Mouse (Mus musculus) cerebellum, postnatal 25 days (tissue): ENCODE data around the gene C2cd2l.
"Not testable (repeated sequence)": the region's sequence is repeated elsewhere in the genome, so short reads cannot be mapped to it uniquely, and the experiment has no call there.

Experiments used
- DNase-seq, 2 experiments: peaks; one replicate each; pipeline ENCODE4 v3.0.0; 2021; ENCODE audit warnings: mixed read lengths in 2 of 2

C2cd2l gene

DNA sequence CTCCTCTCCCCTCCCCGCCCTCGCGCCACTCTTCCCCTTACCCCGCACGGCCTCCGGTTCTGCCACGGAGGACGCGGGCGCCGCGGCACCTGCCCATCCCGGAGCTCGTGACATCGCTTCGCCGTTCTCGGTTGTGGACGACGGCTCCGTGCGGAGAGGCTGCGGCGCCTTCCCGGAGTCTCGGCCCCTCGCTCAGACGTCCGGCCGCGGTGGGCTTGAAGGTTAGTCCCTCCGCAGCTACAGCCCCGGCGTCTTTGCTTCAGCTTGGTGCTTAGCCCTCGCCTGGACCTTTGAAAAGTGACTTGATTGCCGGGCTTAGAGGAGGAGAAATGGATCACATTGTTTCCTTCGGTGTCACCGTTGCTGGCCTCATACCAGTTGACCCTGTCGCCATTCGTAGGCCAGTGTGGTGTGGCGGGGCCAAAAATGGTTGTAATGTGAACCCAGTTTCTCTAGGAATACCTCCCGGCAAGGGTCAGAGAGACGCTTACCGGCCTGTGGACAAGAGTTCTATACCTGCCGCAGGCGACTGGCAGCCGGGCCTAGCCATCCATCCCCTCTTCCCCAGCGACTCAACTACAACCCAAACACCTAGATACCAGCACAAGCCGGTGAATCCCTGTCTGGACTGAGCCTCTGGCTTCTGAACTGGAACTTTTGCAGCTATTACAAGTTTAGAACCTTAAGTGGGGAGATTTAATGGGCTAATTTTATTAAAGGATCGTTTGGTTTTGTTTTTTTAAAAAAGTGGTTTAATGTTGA is 15.4 kb upstream of the C2cd2l start:
- DNase-seq: peak; percentile 56 to 60

DNA sequence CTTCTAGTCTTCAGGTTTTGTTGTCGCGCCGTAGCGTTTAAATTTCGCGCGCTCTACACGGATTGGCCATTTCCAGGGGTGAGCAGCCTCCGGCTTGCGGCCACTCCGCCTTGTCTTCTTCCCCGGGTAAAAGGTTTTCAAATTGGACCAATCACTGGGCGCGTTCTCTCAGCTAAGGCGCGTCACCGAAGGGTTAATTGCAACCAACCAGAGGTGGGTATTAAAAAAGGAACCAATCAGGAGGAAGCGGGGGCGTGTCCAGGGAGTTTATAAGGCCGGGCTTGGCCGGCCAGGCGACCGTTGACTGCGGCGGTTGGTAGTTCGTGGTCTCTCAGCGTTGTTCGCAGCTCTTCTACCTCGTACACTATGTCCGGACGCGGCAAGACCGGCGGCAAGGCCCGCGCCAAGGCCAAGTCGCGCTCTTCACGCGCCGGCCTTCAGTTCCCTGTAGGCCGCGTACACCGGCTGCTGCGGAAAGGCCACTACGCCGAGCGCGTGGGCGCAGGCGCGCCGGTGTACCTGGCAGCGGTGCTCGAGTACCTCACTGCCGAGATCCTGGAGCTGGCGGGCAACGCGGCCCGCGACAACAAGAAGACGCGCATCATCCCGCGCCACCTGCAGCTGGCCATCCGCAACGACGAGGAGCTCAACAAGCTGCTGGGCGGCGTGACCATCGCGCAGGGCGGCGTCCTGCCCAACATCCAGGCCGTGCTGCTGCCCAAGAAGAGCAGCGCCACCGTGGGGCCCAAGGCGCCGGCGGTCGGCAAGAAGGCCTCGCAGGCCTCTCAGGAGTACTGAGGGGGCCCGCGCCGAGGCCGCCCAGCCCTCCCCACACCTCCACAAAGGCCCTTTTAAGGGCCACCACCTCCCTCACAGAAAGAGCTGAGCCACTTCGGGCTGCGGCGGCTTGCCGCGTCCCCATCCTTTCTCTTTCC is 14.6 kb upstream of the C2cd2l start, which contains the start of gene H2afx:
Gene H2afx, plus strand, starts transcription at position 299 of the 935 bp plus-strand sequence.
- peak; percentile 98 to 99 for DNase-seq

DNA sequence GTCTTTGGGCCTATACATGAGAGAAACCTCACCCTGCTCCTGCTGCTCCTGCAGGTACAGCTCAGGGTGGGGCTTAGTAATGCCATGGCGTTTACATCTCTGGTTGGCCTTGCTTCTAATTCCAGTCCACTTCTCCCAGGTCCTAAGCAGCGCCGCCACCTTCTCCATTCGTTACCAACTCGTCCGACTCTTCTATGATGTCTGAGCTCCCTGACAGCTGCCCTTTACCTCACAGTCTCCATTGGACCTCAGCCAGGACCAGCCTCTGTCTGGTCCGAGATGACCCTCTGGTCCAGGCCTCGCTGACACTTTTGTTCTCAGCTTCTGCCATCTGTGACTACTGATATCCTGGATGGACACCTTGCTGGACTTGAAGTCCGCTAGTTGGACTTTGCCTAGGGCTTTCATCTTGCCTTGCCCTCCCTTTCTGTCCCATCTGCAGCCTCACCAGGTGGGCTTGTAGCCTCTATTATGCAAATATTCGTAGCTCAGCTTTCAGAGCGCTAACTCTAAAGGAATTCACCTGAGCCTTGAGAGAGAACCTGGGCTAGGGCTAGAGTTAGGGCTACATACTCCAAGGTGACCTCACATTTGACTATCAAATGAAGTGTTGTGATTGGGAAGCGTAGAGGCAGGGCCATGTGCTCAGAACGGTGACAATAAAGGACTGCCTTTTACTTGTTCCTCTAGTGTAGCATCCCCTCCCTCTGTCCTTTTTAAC is 13.0 kb upstream of the C2cd2l start:
- DNase-seq: peak in 1 of 2 experiments; percentile 43

DNA sequence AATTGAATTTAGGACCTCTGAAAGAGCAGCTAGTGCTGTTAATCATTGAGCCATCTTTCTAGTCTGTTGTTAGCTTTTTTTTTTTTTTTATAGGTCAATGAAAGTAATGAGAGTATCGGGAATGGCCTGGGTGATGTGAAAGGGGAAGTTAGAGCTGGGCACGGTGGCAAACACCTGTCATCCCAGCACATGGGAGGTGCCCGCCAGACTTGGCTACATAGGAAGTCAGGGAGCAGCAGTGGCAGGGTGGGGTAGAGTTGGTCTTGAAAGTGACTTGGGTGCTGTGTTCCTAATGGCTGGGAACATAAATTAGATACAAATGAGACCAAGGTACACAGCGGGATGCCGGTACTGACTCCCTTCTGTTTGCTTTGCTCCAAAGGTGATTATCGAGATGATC is 10.7 kb upstream of the C2cd2l start:
- DNase-seq: no peak

DNA sequence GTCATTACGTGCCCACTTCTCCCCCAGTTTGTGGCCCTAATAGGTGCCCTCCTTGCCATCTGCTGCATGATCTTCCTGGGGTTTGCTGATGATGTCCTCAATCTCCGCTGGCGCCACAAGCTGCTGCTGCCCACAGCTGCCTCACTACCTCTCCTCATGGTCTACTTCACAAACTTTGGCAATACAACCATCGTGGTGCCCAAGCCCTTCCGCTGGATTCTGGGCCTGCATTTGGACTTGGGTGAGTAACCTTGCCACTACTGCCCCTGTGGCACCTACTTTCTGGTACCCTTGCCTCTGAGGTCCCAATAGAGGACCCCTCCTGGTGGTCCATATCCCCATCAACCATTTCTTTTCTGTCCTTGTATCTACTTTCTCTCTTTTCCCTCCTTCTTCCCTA is 7.8 kb upstream of the C2cd2l start:
- DNase-seq: no peak

DNA sequence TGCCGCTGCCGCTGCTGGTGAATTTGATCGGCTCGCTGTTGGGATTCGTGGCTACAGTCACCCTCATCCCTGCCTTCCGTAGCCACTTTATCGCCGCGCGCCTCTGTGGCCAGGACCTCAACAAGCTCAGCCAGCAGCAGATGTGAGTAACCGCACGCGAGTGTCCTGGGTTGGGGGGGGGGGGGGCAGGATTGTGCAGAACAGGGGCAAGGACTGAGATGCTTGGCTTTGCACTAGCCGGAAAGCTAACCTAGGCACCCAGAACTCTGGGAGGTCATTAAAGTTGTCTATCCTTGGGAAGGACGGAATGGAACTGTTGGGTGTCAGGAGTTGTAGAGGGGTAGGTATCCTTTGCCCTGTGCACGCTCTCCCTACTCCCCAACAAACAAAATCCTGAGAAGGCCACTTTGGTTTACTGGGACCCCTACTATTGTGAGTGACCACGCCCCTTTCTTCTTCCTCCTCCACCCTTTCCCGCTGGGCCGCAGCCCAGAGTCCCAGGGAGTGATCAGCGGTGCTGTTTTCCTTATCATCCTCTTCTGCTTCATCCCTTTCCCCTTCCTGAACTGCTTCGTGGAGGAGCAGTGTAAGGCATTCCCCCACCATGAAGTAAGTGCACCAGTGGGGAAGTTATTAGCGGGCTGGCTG is 7.1 kb upstream of the C2cd2l start:
- no peak for DNase-seq

DNA sequence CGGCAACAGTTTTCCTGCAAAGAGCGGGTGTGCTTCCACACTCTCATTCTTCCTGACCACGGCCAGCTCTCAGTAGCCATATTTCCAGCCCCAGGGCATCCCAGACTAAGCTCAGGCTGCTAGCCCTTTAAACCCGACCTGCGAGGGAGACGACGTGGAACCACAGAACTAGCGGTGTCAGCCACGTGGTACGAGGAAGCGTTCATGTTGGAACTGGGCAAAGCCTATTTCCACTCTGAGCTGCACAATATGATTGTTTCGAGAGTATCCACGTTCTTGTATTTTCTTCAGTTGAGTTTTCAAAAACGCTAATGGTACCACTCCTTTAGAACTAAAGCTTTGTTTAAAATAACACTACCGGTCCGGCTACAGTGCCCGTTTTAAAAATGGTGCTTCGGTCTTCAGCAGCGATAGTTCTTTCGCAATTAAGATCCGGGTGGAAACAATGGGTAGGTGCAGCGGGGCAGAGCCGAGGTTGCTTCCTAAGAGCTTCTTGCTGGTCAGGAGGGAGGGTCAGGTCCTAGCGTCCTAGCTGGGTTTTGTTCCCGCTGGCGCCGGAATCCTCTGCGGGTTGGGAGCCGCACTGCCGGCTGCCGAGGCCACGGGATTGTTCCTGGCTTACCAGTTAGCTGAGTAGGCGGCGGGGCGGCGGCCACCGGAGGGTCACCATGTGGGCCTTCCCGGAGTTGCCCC is 6.4 kb upstream of the C2cd2l start:
- peak; percentile 84 to 88 for DNase-seq

DNA sequence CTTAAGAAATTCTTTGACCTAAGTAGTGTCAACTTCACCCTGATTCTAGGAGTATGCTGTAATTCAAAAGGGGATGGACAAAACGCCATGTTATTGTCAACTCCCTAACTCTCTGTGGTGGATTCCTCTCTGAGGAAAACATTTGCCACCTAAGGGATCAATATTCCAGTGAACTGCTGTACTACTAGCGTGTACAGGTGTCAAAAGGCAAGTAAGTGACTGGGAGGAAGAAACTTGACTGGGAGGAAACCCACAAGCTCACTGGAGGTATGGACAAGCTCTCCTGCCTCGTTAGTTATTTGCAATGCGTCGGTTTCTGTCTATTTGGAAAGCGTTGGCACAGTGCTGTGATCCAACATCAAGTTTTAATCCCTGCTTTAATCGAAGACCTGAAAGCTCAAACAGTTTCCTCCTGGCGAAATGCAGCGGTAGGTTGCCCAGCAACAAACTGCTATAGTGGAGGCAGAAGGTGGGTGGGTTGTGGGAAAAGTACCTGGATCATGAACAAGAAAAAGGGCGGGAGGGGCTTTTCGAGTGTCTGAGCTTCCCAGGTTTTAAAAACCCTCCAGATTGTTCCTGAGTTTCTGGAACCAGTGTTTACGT is 5.8 kb upstream of the C2cd2l start, which contains the start of gene Dpagt1:
Gene Dpagt1, plus strand, starts transcription at position 252 of the 603 bp plus-strand sequence.
- DNase-seq: no peak

DNA sequence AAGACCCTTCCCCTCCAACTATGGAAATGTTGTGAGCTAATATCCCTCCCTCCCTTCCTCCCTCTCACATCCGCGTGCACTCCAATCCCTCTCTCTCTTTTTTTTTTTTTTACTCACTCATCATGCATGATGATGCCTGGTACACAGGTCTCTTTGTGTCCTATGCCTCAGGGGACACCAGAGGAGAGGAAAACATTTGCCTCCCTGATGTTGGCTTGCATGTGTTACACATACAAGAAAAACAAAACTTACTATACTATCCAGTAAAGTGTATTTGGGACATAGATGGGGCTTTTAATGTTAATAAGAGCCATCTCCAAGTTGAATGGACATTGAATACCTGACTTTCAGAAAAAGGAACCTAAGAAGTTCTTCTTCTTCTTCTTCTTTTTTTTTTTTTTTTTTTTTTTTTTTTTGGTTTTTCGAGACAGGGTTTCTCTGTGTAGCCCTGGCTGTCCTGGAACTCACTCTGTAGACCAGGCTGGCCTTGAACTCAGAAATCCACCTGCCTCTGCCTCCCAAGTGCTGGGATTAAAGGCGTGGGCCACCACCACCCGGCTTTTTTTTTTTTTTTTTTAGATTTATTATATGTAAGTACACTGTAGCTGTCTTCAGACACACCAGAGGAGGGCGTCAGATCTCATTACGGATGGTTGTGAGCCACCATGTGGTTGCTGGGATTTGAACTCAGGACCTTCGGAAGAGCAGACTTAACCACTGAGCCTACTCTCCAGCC is 5.1 kb upstream of the C2cd2l start:
- not testable (repeated sequence) for DNase-seq

DNA sequence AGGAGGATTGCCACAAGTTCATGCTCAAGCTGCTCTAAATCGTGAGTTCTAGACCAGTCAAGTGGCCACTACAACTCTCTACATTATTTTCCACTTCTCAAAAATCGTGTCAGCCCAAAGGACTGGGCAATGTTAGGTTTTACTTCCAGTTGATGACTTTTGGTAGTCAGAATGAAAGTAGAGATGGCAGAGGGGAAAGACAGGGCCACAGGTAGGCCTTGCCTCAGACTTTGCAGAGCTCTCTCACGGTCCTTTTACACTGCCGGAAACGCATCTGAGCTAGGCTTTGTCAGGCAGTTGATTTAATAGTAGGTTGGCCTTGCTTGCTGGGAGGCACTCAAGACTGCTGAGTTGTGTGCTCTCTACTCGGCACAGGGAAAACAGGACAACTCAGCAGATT is 4.1 kb upstream of the C2cd2l start:
- DNase-seq: no peak

DNA sequence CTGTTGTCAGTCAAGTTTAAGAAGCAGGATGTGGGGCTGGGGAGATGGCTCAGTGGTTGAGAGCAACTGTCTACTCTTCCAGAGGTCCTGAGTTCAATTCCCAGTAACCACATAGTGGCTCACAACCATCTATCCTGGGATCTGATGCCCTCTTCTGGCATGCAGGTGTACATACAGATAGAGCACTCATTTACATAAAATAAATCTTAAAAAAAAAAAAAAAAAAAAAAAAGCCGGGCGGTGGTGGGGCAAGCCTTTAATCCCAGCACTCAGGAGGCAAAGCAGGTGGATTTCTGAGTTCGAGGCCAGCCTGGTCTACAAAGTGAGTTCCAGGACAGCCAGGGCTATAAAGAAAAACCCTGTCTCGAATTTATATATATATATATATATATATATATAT is 3.6 kb upstream of the C2cd2l start:
- DNase-seq: not testable (repeated sequence)

DNA sequence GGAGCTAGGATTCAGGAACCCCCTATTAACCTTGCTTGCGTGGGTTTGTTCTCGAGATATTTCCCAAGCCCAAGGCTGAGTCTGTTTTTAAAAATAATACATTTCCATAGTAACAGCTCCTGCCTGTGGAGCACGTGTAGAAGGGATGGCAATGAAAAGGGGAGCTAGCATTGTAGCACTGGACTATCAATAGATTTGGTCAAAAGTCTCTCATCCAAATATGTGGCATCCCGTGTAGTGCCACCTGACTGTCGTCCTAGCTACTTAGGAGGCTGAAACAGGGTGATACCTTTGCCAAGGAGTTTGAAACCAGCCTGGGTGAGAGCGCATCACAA is 681 bp upstream of the C2cd2l start:
- DNase-seq: no peak

DNA sequence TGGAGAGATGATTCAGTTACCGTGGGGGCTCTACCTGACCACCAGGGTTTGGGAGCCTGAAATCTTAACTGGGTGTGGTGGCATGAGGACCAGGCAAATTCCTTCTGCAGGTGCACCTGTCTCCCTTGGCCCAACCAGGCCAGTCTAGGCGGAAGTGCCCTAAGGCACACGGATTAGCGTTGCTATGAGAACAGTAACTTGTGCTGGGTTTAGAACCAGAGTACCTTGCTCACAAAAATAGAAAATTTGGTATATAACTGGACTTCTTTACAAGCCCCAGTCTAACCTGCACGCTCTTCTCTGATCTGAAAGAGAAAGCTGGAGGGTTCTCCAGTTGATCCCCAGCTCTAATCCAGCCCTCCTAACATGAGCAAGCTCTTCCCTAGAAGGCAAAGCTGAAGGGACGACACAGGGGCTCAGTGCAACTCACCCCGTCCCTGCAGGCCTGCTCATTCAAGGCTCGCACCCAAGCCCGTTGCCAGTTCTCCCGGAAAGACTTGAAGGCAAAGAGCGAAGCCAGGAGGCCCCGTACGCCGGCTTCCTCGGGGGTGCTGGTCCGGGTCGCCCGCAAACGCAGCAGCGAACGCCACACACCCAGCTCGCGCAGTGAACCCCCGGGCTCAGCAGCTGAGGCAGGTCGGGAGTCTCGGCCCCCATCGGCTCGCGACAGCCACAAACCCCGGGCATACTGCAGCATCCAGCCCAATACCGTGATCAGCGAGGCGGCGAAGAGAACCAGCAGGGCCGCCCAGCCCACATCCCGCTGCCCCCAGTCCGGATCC is 789 bp downstream of the C2cd2l start:
- peak in 1 of 2 experiments; percentile 60 for DNase-seq

DNA sequence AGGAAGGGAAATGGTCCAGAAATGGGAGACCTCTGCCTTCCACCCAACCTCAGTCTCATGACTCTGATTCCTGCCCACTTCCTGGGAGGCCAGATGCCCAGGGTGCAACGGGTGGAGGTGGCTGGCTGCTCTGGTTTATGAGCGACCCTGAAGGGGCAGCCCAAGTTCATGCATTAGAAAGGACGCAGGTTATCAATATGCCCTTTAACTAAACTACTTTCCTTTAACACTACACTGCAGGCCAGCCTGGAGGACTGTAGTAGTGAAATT is 1.3 kb downstream of the C2cd2l start:
- no peak for DNase-seq

DNA sequence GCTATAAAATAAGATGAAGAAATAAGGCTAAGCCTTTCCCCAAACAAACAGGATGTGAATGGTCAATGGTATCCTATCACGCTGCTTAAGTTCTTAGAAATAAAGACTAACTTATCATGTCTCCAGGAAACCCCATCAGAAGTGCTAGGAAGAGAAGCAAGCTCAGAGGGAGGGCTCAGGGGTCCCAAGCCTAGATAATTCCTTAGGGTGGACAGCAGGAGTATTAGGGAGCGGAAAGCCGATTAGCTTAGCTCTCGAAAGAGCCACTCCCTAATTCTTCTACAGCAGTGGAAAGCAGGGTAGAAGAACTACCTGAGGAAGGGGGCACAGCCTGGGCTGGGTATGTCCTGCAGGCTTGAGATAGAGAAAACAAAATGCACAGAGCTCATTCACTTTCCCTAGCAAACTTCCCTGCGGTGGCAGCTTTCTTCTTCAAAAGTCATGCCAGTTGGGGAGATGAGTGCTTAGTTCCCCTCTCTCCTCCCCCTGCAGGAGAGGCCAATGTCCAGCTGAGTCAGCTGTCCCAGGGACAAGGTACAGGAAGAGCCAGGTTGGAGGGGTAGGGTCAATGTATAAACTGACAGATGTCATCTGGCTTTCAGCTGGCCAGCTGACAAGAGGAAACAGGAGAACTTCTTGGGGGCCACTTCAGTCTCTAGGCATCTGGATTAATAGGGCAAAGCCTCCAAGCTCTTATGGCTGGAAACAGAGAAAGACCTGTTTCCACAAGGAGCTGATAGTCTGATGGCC is 1.8 kb downstream of the C2cd2l start:
- no peak for DNase-seq

DNA sequence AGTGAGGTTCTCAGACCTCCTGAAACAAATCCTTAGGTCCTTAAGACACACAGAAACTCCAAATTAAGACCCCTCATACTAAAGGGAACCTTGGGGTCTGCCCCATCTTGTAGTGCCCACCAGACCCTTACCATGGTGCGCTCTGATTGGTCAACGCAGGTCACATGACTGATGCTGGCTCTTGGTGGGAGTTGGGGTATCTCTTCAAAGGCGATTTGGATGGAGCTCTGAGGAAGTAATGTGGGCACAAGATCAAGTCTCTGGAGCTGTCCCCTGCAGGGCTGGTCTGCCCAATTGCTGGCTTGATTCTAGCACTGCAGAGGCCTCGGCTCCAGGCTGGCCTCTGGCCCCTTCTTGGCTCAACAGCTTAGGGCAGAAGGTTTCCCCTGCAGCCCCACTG is 2.6 kb downstream of the C2cd2l start:
- peak in 1 of 2 experiments; percentile 24 for DNase-seq

DNA sequence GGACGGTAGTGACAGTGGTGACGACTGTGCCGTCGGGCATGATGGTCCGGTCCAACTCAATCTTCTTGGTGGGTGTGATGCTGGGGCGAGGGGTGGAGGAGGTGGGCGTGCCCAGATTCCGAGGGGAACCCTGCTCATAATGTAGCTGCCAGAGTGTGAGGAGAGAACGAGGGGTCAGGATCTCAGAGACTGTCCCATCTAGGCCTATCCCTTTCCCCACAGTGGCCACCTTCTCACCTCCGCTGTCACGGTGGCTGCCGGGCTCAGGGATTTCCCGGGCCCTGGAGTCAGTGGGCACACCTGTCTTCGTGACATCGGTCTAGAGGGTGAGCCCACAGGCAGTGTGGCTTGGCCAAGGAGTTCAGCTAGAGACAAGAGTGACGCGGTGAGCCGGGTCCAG is 5.2 kb downstream of the C2cd2l start:
- no peak for DNase-seq

DNA sequence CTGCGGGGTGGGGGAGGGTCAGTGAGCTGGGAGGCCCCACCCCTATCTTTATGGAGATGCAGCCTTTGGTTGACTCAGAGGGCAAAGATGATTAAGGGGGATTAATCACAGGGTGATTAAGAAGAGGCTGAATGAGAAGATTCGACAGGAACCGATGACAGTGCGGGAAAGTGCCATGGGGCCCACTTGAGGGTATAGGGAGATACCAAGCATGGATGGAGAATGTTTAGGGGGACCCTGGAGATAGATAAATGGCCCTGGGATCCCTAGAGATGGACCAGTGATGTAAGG is 5.9 kb downstream of the C2cd2l start:
- DNase-seq: no peak

DNA sequence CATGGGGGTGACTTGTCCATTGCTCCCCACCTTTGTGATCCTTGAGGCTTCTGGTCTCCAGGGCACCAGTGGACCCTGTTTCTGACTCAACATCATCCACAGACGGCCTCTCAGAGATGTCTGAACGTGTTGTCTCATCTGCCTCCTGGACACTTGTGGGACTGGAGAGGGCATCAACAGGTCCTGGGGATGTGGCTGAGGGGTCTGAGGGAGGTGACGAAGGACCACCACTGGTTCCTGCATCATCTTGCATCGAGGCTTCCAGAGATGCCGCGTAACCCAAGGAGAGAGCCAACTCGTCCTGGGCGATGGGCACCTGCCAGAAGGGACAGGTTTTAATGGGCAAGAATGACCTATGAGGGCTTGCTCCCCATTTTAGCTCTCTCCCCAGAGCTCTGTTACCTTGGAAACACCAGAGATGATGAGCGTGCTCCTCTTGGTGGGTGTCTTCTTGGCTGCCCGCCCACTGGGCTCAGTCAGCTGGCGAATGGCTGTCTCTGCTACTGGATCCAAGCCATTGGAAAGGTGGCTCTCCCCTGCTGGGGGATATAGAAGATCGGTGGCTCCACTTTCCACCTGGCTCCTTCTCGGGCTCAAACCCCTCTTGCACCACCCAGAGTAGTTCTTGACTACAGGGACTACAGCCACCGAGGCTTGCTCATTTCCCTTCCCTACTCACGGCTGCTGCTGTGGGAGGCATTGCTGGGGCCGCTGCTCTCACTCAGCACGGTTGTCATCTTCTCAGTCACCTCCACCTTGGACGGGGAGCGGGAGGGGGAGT is 6.4 kb downstream of the C2cd2l start:
- peak; percentile 64 to 78 for DNase-seq
